Mouse (Mus musculus) heart, postnatal 25 days (tissue): ENCODE measurements at regions not wholly inside any gene's neighbourhood (a gene's known extent, or its start where the extent isn't known, plus 50 kb on each side); places are given as distances from the start of the nearest gene placed in this dataset.
A peak's percentile ranks its signal among the peaks of the same experiment; 100 is the strongest.
"Not testable (repeated sequence)": the region's sequence is repeated elsewhere in the genome, so short reads cannot be mapped to it uniquely, and the experiment has no call there.

Experiments used
- DNase-seq: peaks from one replicate; pipeline ENCODE4 v3.0.0; 2022; ENCODE audit warnings: low spot score
- intact Hi-C: fragments of 180-260 bp; cut with DNase I; formaldehyde crosslinking; loops from one replicate; pipeline ENCODE4 v1.15.1; 2025

DNA sequence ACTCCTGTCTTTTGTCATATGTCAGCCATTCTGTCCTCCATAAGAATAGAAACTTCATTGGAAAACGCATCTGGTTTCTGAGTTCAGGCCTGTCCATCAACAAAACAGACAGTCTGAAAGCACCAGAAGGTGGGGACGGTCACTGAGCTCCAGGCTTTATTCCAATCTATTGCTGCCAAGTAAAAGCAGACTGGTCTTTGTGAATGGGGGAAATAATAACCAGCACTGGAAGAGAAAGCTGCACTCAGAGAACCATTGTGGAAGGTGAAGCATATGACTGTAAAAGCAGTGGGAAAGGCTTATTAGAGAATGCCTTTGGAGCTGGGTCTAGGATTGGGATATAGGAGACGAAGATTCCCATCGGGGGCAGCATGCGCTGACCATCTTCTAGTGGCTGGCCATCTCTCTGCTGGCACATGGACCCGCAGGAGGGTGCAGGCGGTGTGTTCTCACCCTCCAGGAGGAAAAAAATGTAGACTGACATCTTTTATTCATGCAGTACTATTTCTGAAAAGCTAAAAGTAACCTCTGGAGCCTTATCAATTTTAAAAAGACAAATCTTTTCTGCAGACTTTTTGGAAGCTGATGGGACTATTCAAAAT lies 1638.0 kb downstream of the Car8 start:
- DNase-seq, result no peak
- intact Hi-C loops, result no loop called here

GRCm38 (mm10) chr4:6596321-6596720 lies 1642.5 kb downstream of the Car8 start:
- intact Hi-C loops, result no loop called here
- DNase-seq, result no peak

GRCm38 (mm10) chr4:6592890-6593289 lies 1646.0 kb downstream of the Car8 start:
- DNase-seq, intact Hi-C loops: not testable (repeated sequence)

- DNase-seq, result no peak
- intact Hi-C loops, result loop anchor here (2.0 kb wide), 3 partner anchors 1291 to 1805 kb away; no protein-coding TSS in a partner anchor
Observed at GRCm38 (mm10) chr4:6561604-6562357, 1677.1 kb downstream of the Car8 start.

DNA sequence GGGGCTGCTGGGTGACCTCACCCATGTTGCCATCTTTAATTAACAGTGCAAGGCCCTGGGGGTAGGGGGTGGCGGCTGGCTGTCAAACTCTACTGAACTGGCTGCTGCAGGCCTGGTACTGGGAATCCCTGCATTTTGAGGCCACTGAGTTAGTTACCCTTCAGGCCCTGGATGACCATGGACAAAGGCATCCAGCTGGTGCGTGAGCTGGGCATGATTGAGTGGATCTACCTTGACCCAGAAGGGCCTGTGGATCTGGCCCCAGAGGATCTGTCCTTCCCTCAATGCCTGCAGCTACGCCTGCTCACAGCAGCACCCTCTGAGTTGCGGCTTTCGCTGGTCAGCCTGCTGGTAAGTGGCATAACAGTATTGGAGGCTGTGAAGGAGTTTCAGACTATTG lies 1699.2 kb downstream of the Car8 start:
- no peak for DNase-seq
- intact Hi-C loops, result no loop called here

- intact Hi-C loops, result no loop called here
- no peak for DNase-seq
Observed at GRCm38 (mm10) chr4:6532441-6532840, 1706.4 kb downstream of the Car8 start.

- intact Hi-C loops, result loop anchor here (10.0 kb wide), 1 partner anchor 223 kb away; no protein-coding TSS in a partner anchor
- DNase-seq, result no peak
Observed at GRCm38 (mm10) chr4:6517626-6518025, 1721.2 kb downstream of the Car8 start.

DNA sequence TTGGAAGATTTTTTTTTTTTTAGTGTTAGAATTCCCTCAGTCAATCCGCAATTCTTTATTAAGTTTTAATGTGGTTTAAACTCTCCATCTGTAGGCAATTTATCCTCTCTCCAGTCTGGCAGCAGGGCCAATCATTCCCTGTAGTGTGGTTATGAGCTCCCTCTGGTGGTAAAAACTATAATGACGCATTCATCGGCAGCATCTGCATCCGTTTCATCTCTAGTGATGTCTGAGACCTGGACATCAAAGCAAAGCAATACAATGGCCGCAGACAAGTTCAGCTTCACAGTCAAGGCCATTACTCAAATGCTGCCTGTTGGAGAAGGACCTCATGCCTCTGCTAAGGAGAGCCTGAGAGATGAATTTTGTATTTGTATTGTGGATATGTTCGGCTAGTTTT lies 1721.7 kb upstream of the Impad1 start:
- intact Hi-C loops, result loop anchor here (1.0 to 10.0 kb wide), 4 partner anchors 78 to 1852 kb away; no protein-coding TSS in a partner anchor
- no peak for DNase-seq

- no peak for DNase-seq
- intact Hi-C loops, result loop anchor here (1.0 to 10.0 kb wide), 4 partner anchors 76 to 1854 kb away; no protein-coding TSS in a partner anchor
Observed at GRCm38 (mm10) chr4:6513635-6514034, 1720.5 kb upstream of the Impad1 start.

DNA sequence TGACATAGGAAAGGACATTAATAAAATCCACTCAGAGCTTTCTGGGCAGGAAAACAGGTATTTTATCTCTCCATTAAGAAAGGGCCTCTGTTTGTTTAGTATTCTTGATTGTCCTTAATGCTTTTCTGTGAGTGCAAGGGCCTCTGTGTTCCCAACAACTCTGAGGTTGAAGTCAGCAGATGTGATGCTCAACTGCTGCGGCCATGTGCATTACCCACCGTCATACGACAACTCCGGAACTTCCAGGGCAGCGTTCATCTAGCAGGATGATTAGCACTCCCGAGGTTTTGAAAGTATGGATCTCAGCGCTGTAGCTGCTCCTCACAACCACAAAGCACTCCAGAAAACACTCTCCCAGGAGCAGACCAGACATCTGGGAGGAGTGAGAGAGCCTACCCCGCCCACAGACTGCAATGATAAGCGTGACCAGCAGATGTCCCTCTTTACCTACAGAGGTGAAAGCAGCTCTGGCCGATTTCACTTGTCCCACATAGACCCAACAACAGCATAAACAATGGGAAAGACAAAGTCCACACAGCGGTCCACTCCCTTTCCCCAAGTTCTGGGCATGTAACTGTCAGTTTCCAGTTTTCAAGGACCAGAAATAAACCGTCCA lies 1719.7 kb upstream of the Impad1 start:
- intact Hi-C loops, result loop anchor here (5.0 to 10.0 kb wide), 3 partner anchors 76 to 1854 kb away; no protein-coding TSS in a partner anchor
- peak; percentile 38 for DNase-seq

GRCm38 (mm10) chr4:6508091-6508490 lies 1714.9 kb upstream of the Impad1 start:
- intact Hi-C loops, result no loop called here
- no peak for DNase-seq
